Mouse (Mus musculus) heart, postnatal 0 days (tissue): ENCODE results near the gene 1700001O22Rik. TPM values are rescaled to one million over a fixed set of nuclear protein-coding genes. Genes with fewer than 3 reads are reported as not detected.

Experiments
- ATAC-seq: fragments of 200-750 bp; cut with Nextera tagmentation; 2 replicates; pipeline ENCODE4 v1.8.0; 2017; ENCODE audit warnings: low read depth, moderate number of reproducible peaks, moderate library complexity; ENCODE audit not compliant: insufficient read depth
- DNase-seq: peaks from one replicate; pipeline ENCODE4 v3.0.0-alpha.2; 2016; ENCODE audit warnings: low spot score
- H3K27ac ChIP-seq: fragments of 300-500 bp; sonication (generic); 2 replicates; pipeline ENCODE4 v1.5.1; 2014; ENCODE audit warnings: low read depth, mild to moderate bottlenecking
- H3K27me3 ChIP-seq: fragments of 300-500 bp; sonication (generic); 2 replicates; pipeline ENCODE4 v1.6.1; 2014; ENCODE audit warnings: low read length, mixed read lengths; ENCODE audit not compliant: control insufficient read depth, insufficient read depth
- H3K36me3 ChIP-seq: fragments of 300-500 bp; sonication (generic); replicated peaks from 2 replicates; pipeline ENCODE4 v1.6.1; 2014; ENCODE audit warnings: low read length, mixed read lengths; ENCODE audit not compliant: control insufficient read depth, insufficient read depth
- H3K4me1 ChIP-seq: fragments of 300-500 bp; sonication (generic); 2 replicates; pipeline ENCODE4 v1.6.1; 2014; ENCODE audit warnings: antibody characterized with exemption; ENCODE audit not compliant: control insufficient read depth, insufficient read depth
- H3K4me2 ChIP-seq: fragments of 300-500 bp; sonication (generic); 2 replicates; pipeline ENCODE4 v1.6.1; 2014; ENCODE audit warnings: low read depth, mild to moderate bottlenecking, low read length, moderate library complexity
- H3K4me3 ChIP-seq: fragments of 300-500 bp; sonication (generic); 2 replicates; pipeline ENCODE4 v1.5.1; 2014; ENCODE audit warnings: low read depth, low read length
- H3K9ac ChIP-seq: fragments of 300-500 bp; sonication (generic); replicated peaks from 2 replicates; pipeline ENCODE4 v1.6.1; 2014; ENCODE audit warnings: low read depth, low read length, mixed read lengths
- H3K9me3 ChIP-seq: fragments of 300-500 bp; sonication (generic); replicated peaks from 2 replicates; pipeline ENCODE4 v1.6.1; 2016; ENCODE audit warnings: low read length; ENCODE audit not compliant: control insufficient read depth
- CTCF ChIP-seq: IDR thresholded peaks from 2 replicates; pipeline ENCODE4 v1.5.1; 2016; ENCODE audit warnings: antibody characterized with exemption, control low read depth, low read depth
- EP300 ChIP-seq: IDR thresholded peaks from 2 replicates; pipeline ENCODE4 v1.6.1; 2016; ENCODE audit warnings: antibody characterized with exemption, low read depth
- WGBS: fragments of 180-500 bp; shearing (Covaris S2); extraction: QIAGEN DNeasy Blood & Tissue Kit; methylation state at CpG from one replicate; pipeline ENCODE4 v1.1.7; 2014; 5-methylcytosine and 5-hydroxymethylcytosine counted together
- polyA plus RNA-seq: library from polyadenylated mRNA; unstranded; fragments of >200 nt; fragmentation: Nextera tagmentation; extraction: Ambion mirVana; gene quantifications from 2 replicates; pipeline ENCODE4 v1.2.1, GENCODE M21; 2015
- total RNA-seq: library from RNA; depleted of rRNA; stranded (reverse); fragments of >200 nt; gene quantifications from 2 replicates; pipeline ENCODE4 v1.2.3, GENCODE M21; 2014; ENCODE audit warnings: low replicate concordance

Gene 1700001O22Rik
- total and polyA plus RNA-seq, 2 experiments from 2014 or later: 1.5 to 1.9 TPM

GRCm38 (mm10) chr2:30773313-30774005 is 30.0 kb downstream of the 1700001O22Rik start:
- Histone ChIP-seq H3K36me3 (no peaks in the 10 kb centered on the region), H3K27ac (peak overlapping the region; percentile 93), H3K4me1 (peaks cover 26% of the 10 kb centered on the region), H3K9me3 (no peaks in the 10 kb centered on the region), H3K4me2 (no peak overlapping the region), H3K9ac (no peak overlapping the region), H3K27me3 (no peaks in the 10 kb centered on the region), H3K4me3 (no peak overlapping the region)
- TF ChIP-seq CTCF: no peak
- no peak for TF ChIP-seq EP300
- ATAC-seq (no peak), DNase-seq (no peak)
- 66% methylated on average over 8 of the region's 8 CpGs for WGBS

- ATAC-seq (peak; percentile 42), DNase-seq (peak; percentile 77)
- no peak overlapping the region for H3K4me3 ChIP-seq
Measured at GRCm38 (mm10) chr2:30772581-30773312, 30.7 kb downstream of the 1700001O22Rik start.

GRCm38 (mm10) chr2:30771806-30772460 is 31.5 kb downstream of the 1700001O22Rik start:
- ATAC-seq (peak; percentile 86), DNase-seq (peak; percentile 85)
- H3K9me3 ChIP-seq: no peaks in the 10 kb centered on the region
- no peaks in the 10 kb centered on the region for H3K27me3 ChIP-seq
- H3K4me2 ChIP-seq: peak overlapping the region; percentile 81
- H3K4me3 ChIP-seq: peak overlapping the region; percentile 52
- peaks cover 26% of the 10 kb centered on the region for H3K4me1 ChIP-seq
- WGBS: 2% methylated on average over 19 of the region's 19 CpGs
- H3K9ac ChIP-seq: peak overlapping the region; percentile 66
- peak overlapping the region; percentile 93 for H3K27ac ChIP-seq
- no peak for TF ChIP-seq EP300
- TF ChIP-seq CTCF: no peak
- no peaks in the 10 kb centered on the region for H3K36me3 ChIP-seq

More at GRCm38 (mm10) chr2:30772581-30773312, 30.7 kb downstream of the 1700001O22Rik start:
- 33% methylated on average over 15 of the region's 15 CpGs for WGBS
- no peak for TF ChIP-seq CTCF
- peak; percentile 35; the same call in 1 of the 2 replicates for TF ChIP-seq EP300
- H3K27me3 ChIP-seq: no peaks in the 10 kb centered on the region
- peaks cover 26% of the 10 kb centered on the region for H3K4me1 ChIP-seq
- H3K27ac ChIP-seq: peak overlapping the region; percentile 93
- peak overlapping the region; percentile 81; the same call in 1 of the 2 replicates for H3K4me2 ChIP-seq
- H3K36me3 ChIP-seq: no peaks in the 10 kb centered on the region
- H3K9ac ChIP-seq: no peak overlapping the region; the same call in 1 of the 2 replicates
- H3K9me3 ChIP-seq: no peaks in the 10 kb centered on the region

GRCm38 (mm10) chr2:30771368-30771805 is 32.1 kb downstream of the 1700001O22Rik start:
- ATAC-seq (no peak), DNase-seq (no peak)
- Histone ChIP-seq H3K27ac (peak overlapping the region; percentile 93), H3K9ac (peak overlapping the region; percentile 66), H3K4me1 (peaks cover 26% of the 10 kb centered on the region), H3K4me2 (peak overlapping the region; percentile 81), H3K36me3 (no peaks in the 10 kb centered on the region), H3K9me3 (no peaks in the 10 kb centered on the region), H3K4me3 (peak overlapping the region; percentile 52), H3K27me3 (no peaks in the 10 kb centered on the region)
- no peak for TF ChIP-seq EP300
- TF ChIP-seq CTCF: no peak
- 2% methylated on average over 39 of the region's 51 CpGs for WGBS

- peaks cover 26% of the 10 kb centered on the region for H3K4me1 ChIP-seq
- H3K27ac ChIP-seq: no peak overlapping the region
- no peaks in the 10 kb centered on the region for H3K27me3 ChIP-seq
- TF ChIP-seq EP300 (no peak), CTCF (peak; percentile 36)
- H3K4me3 ChIP-seq: no peak overlapping the region
- no peaks in the 10 kb centered on the region for H3K36me3 ChIP-seq
- DNase-seq: no peak
- ATAC-seq: no peak
- no peaks in the 10 kb centered on the region for H3K9me3 ChIP-seq
- H3K9ac ChIP-seq: no peak overlapping the region
- WGBS: 50% methylated on average over 6 of the region's 6 CpGs
- no peak overlapping the region for H3K4me2 ChIP-seq
Measured at GRCm38 (mm10) chr2:30769187-30769586, 34.3 kb downstream of the 1700001O22Rik start.
